Mouse (Mus musculus) embryonic fibroblast, embryonic 13.5 days (primary cell): Measurements from ENCODE around the gene Rnd3.

Source experiments
- CTCF ChIP-seq: IDR thresholded peaks from 2 replicates; pipeline ENCODE4 v1.5.1; 2011; ENCODE audit warnings: mild to moderate bottlenecking, control low read depth, low read length, moderate library complexity, borderline replicate concordance; ENCODE audit not compliant: insufficient read depth
- POLR2A ChIP-seq: IDR thresholded peaks from 2 replicates; pipeline ENCODE4 v1.6.1; 2011; ENCODE audit warnings: low read depth, mild to moderate bottlenecking, control low read depth, low read length, moderate library complexity

DNA sequence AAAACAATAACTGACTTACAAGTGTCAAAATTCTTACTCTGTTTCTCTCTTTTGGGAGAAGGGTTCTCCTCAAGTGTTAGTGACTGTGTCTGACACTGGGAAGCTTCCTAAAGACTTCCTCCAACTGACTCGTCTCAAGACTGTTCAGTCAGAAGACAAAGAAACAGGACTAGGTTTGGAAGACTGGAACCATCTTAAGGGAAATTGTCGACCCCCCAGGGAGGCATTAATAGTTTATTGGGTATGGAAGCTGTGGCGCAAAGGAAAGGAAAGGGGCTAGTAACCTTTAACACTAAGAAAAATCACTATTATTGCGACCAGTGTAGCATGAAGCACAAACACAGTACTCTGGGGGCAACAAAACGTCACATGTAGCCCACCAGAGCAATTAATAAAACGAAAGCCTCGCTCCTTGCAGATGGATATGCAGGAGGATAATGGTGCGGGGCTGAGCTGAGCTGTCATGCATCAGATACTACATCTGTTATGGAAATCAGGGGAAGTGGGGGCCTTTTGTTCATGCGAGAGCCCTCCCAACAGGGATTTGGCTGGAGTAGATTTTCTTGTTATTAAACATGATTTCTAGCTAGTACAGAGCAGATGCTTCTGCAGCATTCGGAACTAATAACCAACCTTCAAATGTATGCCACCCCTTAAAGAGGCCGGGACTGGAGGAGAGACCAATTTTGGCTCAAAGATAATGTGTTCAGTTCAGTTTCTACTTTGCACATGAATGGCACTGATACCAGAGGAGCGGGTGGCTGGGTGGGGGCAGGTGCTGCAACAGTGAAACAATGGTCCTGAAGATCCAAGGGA, 61.4 kb downstream of the Rnd3 start:
- TF ChIP-seq POLR2A (no peak), CTCF (no peak)
